Mouse (Mus musculus) adrenal gland, postnatal 4 days (tissue): ENCODE data around the gene 6030452D12Rik. TPM values are rescaled to one million over a fixed set of nuclear protein-coding genes. Genes with fewer than 3 reads are reported as not detected.

Experiments
- DNase-seq, 2 experiments: peaks; one replicate each; pipeline ENCODE4 v3.0.0; 2021 to 2022; ENCODE audit warnings: low spot score in 2 of 2, mixed read lengths in 2 of 2
- total RNA-seq, 2 experiments: library from RNA; stranded (reverse); gene quantifications; 2 replicates each; pipeline ENCODE4 v1.2.3; 2021

The 6030452D12Rik gene
- total RNA-seq, 2 experiments from 2014 or later, result not detected

- no peak for DNase-seq
These were observed 55.8 kb downstream of the 6030452D12Rik start for GRCm38 (mm10) chr8:106556068-106556645.

Other genes with a start within 250 kb of the 6030452D12Rik start
- gene Smpd3, start 162.5 kb upstream of the 6030452D12Rik start, total RNA-seq, result 10 to 100 TPM; 16.4 to 17.0 TPM
- 10 to 100 TPM; 19.0 to 19.4 TPM for gene Zfp90, start 85.2 kb upstream of the 6030452D12Rik start, total RNA-seq
- gene Cdh3, start 10.4 kb downstream of the 6030452D12Rik start, total RNA-seq, result 1 to 10 TPM; 2.0 to 5.4 TPM
- gene Gm10073, start 72.9 kb downstream of the 6030452D12Rik start, total RNA-seq, result 100 to 1,000 TPM; 142 to 154 TPM
- gene Cdh1, start 102.8 kb downstream of the 6030452D12Rik start, total RNA-seq, result 10 to 100 TPM in 1 of 2 experiments, 1 to 10 TPM in 1; 7.7 to 26.7 TPM
- gene Tango6, start 182.5 kb downstream of the 6030452D12Rik start, total RNA-seq, result 10 to 100 TPM; 11.0 to 12.2 TPM